Mouse (Mus musculus): ENCODE data around the gene Ifitm3.
"Not testable (repeated sequence)": the region's sequence is repeated elsewhere in the genome, so short reads cannot be mapped to it uniquely, and the experiment has no call there.

Gene Ifitm3

GRCm38 (mm10) chr7:141010593-141010992 lies at the start of gene Ifitm3:
Gene Ifitm3 (minus strand): TSS chr7:141010770.
- peak; percentile 58 for DNase-seq (ENCODE audit: low spot score)

- no peak for DNase-seq (ENCODE audit: low spot score)
These were observed 49.4 kb upstream of the Ifitm3 start for GRCm38 (mm10) chr7:141059929-141060328.

GRCm38 (mm10) chr7:141058601-141059341 lies 48.2 kb upstream of the Ifitm3 start:
- DNase-seq (ENCODE audit: low spot score), result no peak

- no peak for DNase-seq (ENCODE audit: low spot score)
These were observed 47.0 kb upstream of the Ifitm3 start for GRCm38 (mm10) chr7:141057541-141057940.

- no peak for DNase-seq (ENCODE audit: low spot score)
These were observed 46.4 kb upstream of the Ifitm3 start for GRCm38 (mm10) chr7:141056976-141057375.

GRCm38 (mm10) chr7:141055785-141056184 lies 45.2 kb upstream of the Ifitm3 start:
- DNase-seq (ENCODE audit: low spot score), result no peak

- no peak for DNase-seq (ENCODE audit: low spot score)
These were observed 41.9 kb upstream of the Ifitm3 start for GRCm38 (mm10) chr7:141052421-141052820.

- DNase-seq (ENCODE audit: low spot score), result no peak
These were observed 41.4 kb upstream of the Ifitm3 start for GRCm38 (mm10) chr7:141052016-141052415.

GRCm38 (mm10) chr7:141051060-141051685 lies 40.6 kb upstream of the Ifitm3 start:
- DNase-seq (ENCODE audit: low spot score), result no peak

- DNase-seq (ENCODE audit: low spot score), result no peak
These were observed 38.8 kb upstream of the Ifitm3 start for GRCm38 (mm10) chr7:141049326-141049725.

GRCm38 (mm10) chr7:141048226-141049218 lies 38.0 kb upstream of the Ifitm3 start:
- DNase-seq (ENCODE audit: low spot score), result peak; percentile 97

- DNase-seq (ENCODE audit: low spot score), result peak; percentile 69
These were observed 37.1 kb upstream of the Ifitm3 start for GRCm38 (mm10) chr7:141047581-141048225.

GRCm38 (mm10) chr7:141046931-141047580 lies 36.5 kb upstream of the Ifitm3 start:
- DNase-seq (ENCODE audit: low spot score), result no peak

GRCm38 (mm10) chr7:141042539-141042938 lies 32.0 kb upstream of the Ifitm3 start:
- no peak for DNase-seq (ENCODE audit: low spot score)

GRCm38 (mm10) chr7:141041661-141042060 lies 31.1 kb upstream of the Ifitm3 start:
- DNase-seq (ENCODE audit: low spot score), result peak; percentile 14

- DNase-seq (ENCODE audit: low spot score), result peak; percentile 43
These were observed 30.5 kb upstream of the Ifitm3 start for GRCm38 (mm10) chr7:141040867-141041606.

- no peak for DNase-seq (ENCODE audit: low spot score)
These were observed 29.0 kb upstream of the Ifitm3 start for GRCm38 (mm10) chr7:141039386-141040107.

GRCm38 (mm10) chr7:141038090-141039032 lies 27.8 kb upstream of the Ifitm3 start:
- no peak for DNase-seq (ENCODE audit: low spot score)

- DNase-seq (ENCODE audit: low spot score), result not testable (repeated sequence)
These were observed 26.1 kb upstream of the Ifitm3 start for GRCm38 (mm10) chr7:141036624-141037023.

Measured in embryo, embryonic 10 days (tissue).